Mouse (Mus musculus) ES-E14 (cell line): ENCODE results near the gene P3h2.

ENCODE experiments used
- CHD2 ChIP-seq: IDR thresholded peaks from 2 replicates; pipeline ENCODE4 v1.6.1; 2014; ENCODE audit warnings: mild to moderate bottlenecking, low read depth, low read length, inconsistent platforms
- HCFC1 ChIP-seq: IDR thresholded peaks from 2 replicates; pipeline ENCODE4 v1.6.1; 2012; ENCODE audit warnings: low read length, inconsistent platforms, borderline replicate concordance; ENCODE audit not compliant: insufficient read depth

DNA sequence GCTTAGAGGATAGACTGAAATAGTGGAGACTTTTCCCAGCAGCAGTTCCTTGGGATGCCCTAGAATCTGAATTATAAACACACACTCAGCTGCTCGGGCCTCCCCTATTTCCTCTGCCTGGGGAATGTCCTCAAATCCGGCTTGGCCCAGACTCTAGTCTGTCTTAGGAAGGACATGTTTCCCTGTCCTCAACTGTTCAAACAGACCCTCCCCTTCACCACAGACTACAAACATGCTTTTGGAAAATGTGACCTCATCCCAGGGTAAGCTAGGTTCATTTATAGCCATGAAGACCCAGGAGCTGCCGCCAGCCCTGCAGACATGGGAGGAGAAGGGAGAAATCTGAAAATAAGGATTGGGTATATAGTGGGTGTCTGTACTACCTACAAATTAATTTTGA is 57.7 kb downstream of the P3h2 start:
- TF ChIP-seq HCFC1 (no peak), CHD2 (no peak)
